Mouse (Mus musculus) heart, embryonic 10.5 days (tissue): ENCODE measurements around the gene Crls1. TPM values are rescaled to one million over a fixed set of nuclear protein-coding genes. Genes with fewer than 3 reads are reported as not detected.

ENCODE experiments used
- DNase-seq: peaks from one replicate; pipeline ENCODE4 v3.0.0-alpha.2; 2017; ENCODE audit warnings: low spot score
- H3K27ac ChIP-seq: fragments of 300-500 bp; sonication (generic); 2 replicates; pipeline ENCODE4 v1.5.1; 2016; ENCODE audit warnings: mild to moderate bottlenecking
- H3K27me3 ChIP-seq: fragments of 300-500 bp; sonication (generic); 2 replicates; pipeline ENCODE4 v1.6.1; 2016; ENCODE audit warnings: mild to moderate bottlenecking; ENCODE audit not compliant: poor library complexity, insufficient read depth, severe bottlenecking
- H3K36me3 ChIP-seq: fragments of 300-500 bp; sonication (generic); 2 replicates; pipeline ENCODE4 v1.6.1; 2016; ENCODE audit warnings: mild to moderate bottlenecking, moderate library complexity
- H3K4me1 ChIP-seq: fragments of 300-500 bp; sonication (generic); 2 replicates; pipeline ENCODE4 v1.6.1; 2016; ENCODE audit warnings: mild to moderate bottlenecking
- H3K4me3 ChIP-seq: fragments of 300-500 bp; sonication (generic); 2 replicates; pipeline ENCODE4 v1.5.1; 2016; ENCODE audit warnings: mild to moderate bottlenecking, moderate library complexity
- H3K9me3 ChIP-seq: fragments of 300-500 bp; sonication (generic); 2 replicates; pipeline ENCODE4 v1.6.1; 2016; ENCODE audit warnings: mild to moderate bottlenecking, moderate library complexity
- WGBS: fragments of 180-500 bp; shearing (Covaris S2); methylation state at CpG from one replicate; pipeline ENCODE4 v1.1.7; 2016; 5-methylcytosine and 5-hydroxymethylcytosine counted together
- polyA plus RNA-seq: library from polyadenylated mRNA; unstranded; fragments of >200 nt; fragmentation: Nextera tagmentation; extraction: Ambion mirVana; gene quantifications from 2 replicates; pipeline ENCODE4 v1.2.1, GENCODE M21; 2016

Crls1 gene
- polyA plus RNA-seq, 1 experiment from 2014 or later = 9.5 TPM

GRCm38 (mm10) chr2:132869682-132870081, 23.2 kb downstream of the Crls1 start:
- DNase-seq = no peak
- H3K27me3 ChIP-seq = no peaks in the 10 kb centered on the region
- H3K4me3 ChIP-seq = no peak overlapping the region
- H3K27ac ChIP-seq = no peak overlapping the region
- 0 out of 2 replicates have a peak, but pooled peaks cover 2% of the 10 kb centered on the region for H3K4me1 ChIP-seq
- H3K36me3 ChIP-seq = peaks cover 16% of the 10 kb centered on the region
- no peaks in the 10 kb centered on the region for H3K9me3 ChIP-seq
- 82% methylated on average over 5 of the region's 5 CpGs for WGBS

GRCm38 (mm10) chr2:132870286-132870685, 23.8 kb downstream of the Crls1 start:
- 73% methylated on average over 4 of the region's 4 CpGs for WGBS
- Histone ChIP-seq H3K36me3 (peaks cover 19% of the 10 kb centered on the region), H3K27me3 (no peaks in the 10 kb centered on the region), H3K9me3 (no peaks in the 10 kb centered on the region), H3K4me1 (0 out of 2 replicates have a peak, but pooled peaks cover 2% of the 10 kb centered on the region), H3K27ac (no peak overlapping the region), H3K4me3 (no peak overlapping the region)
- DNase-seq = no peak

GRCm38 (mm10) chr2:132871663-132872062, 25.2 kb downstream of the Crls1 start:
- Histone ChIP-seq H3K36me3 (peaks cover 13% of the 10 kb centered on the region; the same call in 1 of the 2 replicates), H3K4me1 (0 out of 2 replicates have a peak, but pooled peaks cover 2% of the 10 kb centered on the region), H3K27me3 (peaks cover under 1% of the 10 kb centered on the region; the same call in 1 of the 2 replicates), H3K9me3 (no peaks in the 10 kb centered on the region), H3K4me3 (no peak overlapping the region), H3K27ac (no peak overlapping the region)
- 79% methylated on average over 3 of the region's 3 CpGs for WGBS
- no peak for DNase-seq

- H3K36me3 ChIP-seq = 0 out of 2 replicates have a peak, but pooled peaks cover 8% of the 10 kb centered on the region
- H3K4me3 ChIP-seq = no peak overlapping the region
- 77% methylated on average over 10 of the region's 10 CpGs for WGBS
- H3K27ac ChIP-seq = no peak overlapping the region
- no peak for DNase-seq
- H3K4me1 ChIP-seq = peaks cover 7% of the 10 kb centered on the region; the same call in 1 of the 2 replicates
- peaks cover 22% of the 10 kb centered on the region for H3K27me3 ChIP-seq
- no peaks in the 10 kb centered on the region for H3K9me3 ChIP-seq
Observed at GRCm38 (mm10) chr2:132873657-132874326, 27.3 kb downstream of the Crls1 start.

- peaks cover 33% of the 10 kb centered on the region for H3K4me1 ChIP-seq
- H3K9me3 ChIP-seq = no peaks in the 10 kb centered on the region
- 76% methylated on average over 1 of the region's 1 CpGs for WGBS
- H3K27ac ChIP-seq = no peak overlapping the region
- DNase-seq = no peak
- H3K36me3 ChIP-seq = 0 out of 2 replicates have a peak, but pooled peaks cover 8% of the 10 kb centered on the region
- no peak overlapping the region for H3K4me3 ChIP-seq
- H3K27me3 ChIP-seq = peaks cover 47% of the 10 kb centered on the region
Observed at GRCm38 (mm10) chr2:132876991-132877390, 30.5 kb downstream of the Crls1 start.

GRCm38 (mm10) chr2:132879261-132880044, 33.0 kb downstream of the Crls1 start:
- WGBS = under 1% methylated on average over 58 of the region's 58 CpGs
- Histone ChIP-seq H3K27me3 (peaks cover 47% of the 10 kb centered on the region), H3K4me3 (peak overlapping the region; percentile 72), H3K36me3 (0 out of 2 replicates have a peak, but pooled peaks cover 8% of the 10 kb centered on the region), H3K27ac (peak overlapping the region; percentile 75), H3K4me1 (peaks cover 32% of the 10 kb centered on the region), H3K9me3 (no peaks in the 10 kb centered on the region)
- no peak for DNase-seq

- Histone ChIP-seq H3K27me3 (peaks cover 47% of the 10 kb centered on the region), H3K9me3 (no peaks in the 10 kb centered on the region), H3K27ac (peak within 1 kb of the TSS; percentile 75), H3K4me3 (peak within 1 kb of the TSS; percentile 72), H3K4me1 (peaks cover 35% of the 10 kb centered on the region), H3K36me3 (no peaks in the 10 kb centered on the region)
- DNase-seq = no peak
- WGBS = 6% methylated on average over 12 of the region's 12 CpGs
Observed at GRCm38 (mm10) chr2:132880844-132881645, 34.6 kb downstream of the Crls1 start, which contains the start of gene Lrrn4. Gene Lrrn4, minus strand, starts transcription at chr2:132880891.

GRCm38 (mm10) chr2:132884303-132884967, 38.0 kb downstream of the Crls1 start:
- Histone ChIP-seq H3K27me3 (peaks cover 19% of the 10 kb centered on the region), H3K27ac (no peak overlapping the region), H3K4me1 (peaks cover 26% of the 10 kb centered on the region; the same call in 1 of the 2 replicates), H3K4me3 (no peak overlapping the region), H3K36me3 (no peaks in the 10 kb centered on the region), H3K9me3 (no peaks in the 10 kb centered on the region)
- 34% methylated on average over 8 of the region's 8 CpGs for WGBS
- peak; percentile 84 for DNase-seq

GRCm38 (mm10) chr2:132885312-132885711, 38.8 kb downstream of the Crls1 start:
- H3K9me3 ChIP-seq = no peaks in the 10 kb centered on the region
- no peak for DNase-seq
- peaks cover 11% of the 10 kb centered on the region; the same call in 1 of the 2 replicates for H3K27me3 ChIP-seq
- WGBS = 75% methylated on average over 7 of the region's 7 CpGs
- peaks cover 17% of the 10 kb centered on the region; the same call in 1 of the 2 replicates for H3K4me1 ChIP-seq
- H3K4me3 ChIP-seq = no peak overlapping the region
- H3K27ac ChIP-seq = no peak overlapping the region
- H3K36me3 ChIP-seq = no peaks in the 10 kb centered on the region

GRCm38 (mm10) chr2:132893826-132894225, 47.4 kb downstream of the Crls1 start:
- no peak overlapping the region for H3K4me3 ChIP-seq
- WGBS = 83% methylated on average over 5 of the region's 5 CpGs

GRCm38 (mm10) chr2:132898211-132898610, 51.7 kb downstream of the Crls1 start:
- WGBS = 42% methylated on average over 1 of the region's 1 CpGs

More at GRCm38 (mm10) chr2:132893826-132894225, 47.4 kb downstream of the Crls1 start:
- Histone ChIP-seq H3K4me1 (no peaks in the 10 kb centered on the region), H3K27me3 (no peaks in the 10 kb centered on the region), H3K36me3 (no peaks in the 10 kb centered on the region), H3K27ac (no peak overlapping the region), H3K9me3 (no peaks in the 10 kb centered on the region)
- DNase-seq = no peak

GRCm38 (mm10) chr2:132900596-132900995, 54.1 kb downstream of the Crls1 start:
- Histone ChIP-seq H3K36me3 (no peaks in the 10 kb centered on the region), H3K27ac (no peak overlapping the region), H3K4me3 (no peak overlapping the region), H3K9me3 (no peaks in the 10 kb centered on the region), H3K27me3 (no peaks in the 10 kb centered on the region), H3K4me1 (no peaks in the 10 kb centered on the region)
- 54% methylated on average over 1 of the region's 1 CpGs for WGBS
- no peak for DNase-seq

More at GRCm38 (mm10) chr2:132898211-132898610, 51.7 kb downstream of the Crls1 start:
- H3K36me3 ChIP-seq = no peaks in the 10 kb centered on the region
- H3K27me3 ChIP-seq = no peaks in the 10 kb centered on the region
- no peaks in the 10 kb centered on the region for H3K9me3 ChIP-seq
- no peaks in the 10 kb centered on the region for H3K4me1 ChIP-seq
- no peak overlapping the region for H3K4me3 ChIP-seq
- H3K27ac ChIP-seq = no peak overlapping the region
- no peak for DNase-seq
